Mouse (Mus musculus) cortical plate, adult 2 months (tissue): ENCODE results near the gene Rab25.

ENCODE experiments used
- CTCF ChIP-seq: fragments of 200-500 bp; IDR thresholded peaks from 2 replicates; pipeline ENCODE4 v1.5.1; 2011; ENCODE audit warnings: mild to moderate bottlenecking, control low read depth, low read length; ENCODE audit not compliant: insufficient read depth; ENCODE audit errors: extremely low read depth
- POLR2A ChIP-seq: fragments of 200-500 bp; IDR thresholded peaks from 2 replicates; pipeline ENCODE4 v1.6.1; 2011; ENCODE audit warnings: mild to moderate bottlenecking, low read length, control low read depth; ENCODE audit not compliant: insufficient read depth; ENCODE audit errors: extremely low read depth

DNA sequence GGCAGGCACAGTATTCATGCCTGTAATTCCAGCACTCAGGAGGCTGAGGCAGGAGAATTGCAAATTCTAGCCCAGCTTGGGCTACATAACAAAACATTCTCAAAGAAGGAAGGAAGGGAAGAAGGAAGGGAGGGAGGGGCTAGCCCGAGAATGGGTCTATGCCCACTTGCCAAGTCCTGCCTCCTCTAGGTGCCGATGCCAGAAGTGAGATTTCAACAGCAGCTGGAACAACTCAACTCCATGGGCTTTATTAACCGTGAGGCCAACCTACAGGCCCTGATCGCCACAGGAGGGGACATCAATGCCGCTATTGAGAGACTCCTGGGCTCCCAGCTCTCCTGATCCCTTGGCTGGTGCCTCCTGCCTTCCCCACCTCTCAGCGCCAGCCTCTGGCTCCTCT is 19.8 kb upstream of the Rab25 start:
- TF ChIP-seq CTCF (no peak), POLR2A (no peak)
